Mouse (Mus musculus) hindlimb bud, embryonic 11.5 days (tissue): ENCODE measurements around the gene Zswim9.
"Not testable (repeated sequence)": the region's sequence is repeated elsewhere in the genome, so short reads cannot be mapped to it uniquely, and the experiment has no call there.

Experiments
- DNase-seq: peaks from one replicate; pipeline ENCODE4 v3.0.0-alpha.2; 2012; ENCODE audit warnings: low read depth, low spot score; ENCODE audit errors: extremely low spot score

Gene Zswim9

DNA sequence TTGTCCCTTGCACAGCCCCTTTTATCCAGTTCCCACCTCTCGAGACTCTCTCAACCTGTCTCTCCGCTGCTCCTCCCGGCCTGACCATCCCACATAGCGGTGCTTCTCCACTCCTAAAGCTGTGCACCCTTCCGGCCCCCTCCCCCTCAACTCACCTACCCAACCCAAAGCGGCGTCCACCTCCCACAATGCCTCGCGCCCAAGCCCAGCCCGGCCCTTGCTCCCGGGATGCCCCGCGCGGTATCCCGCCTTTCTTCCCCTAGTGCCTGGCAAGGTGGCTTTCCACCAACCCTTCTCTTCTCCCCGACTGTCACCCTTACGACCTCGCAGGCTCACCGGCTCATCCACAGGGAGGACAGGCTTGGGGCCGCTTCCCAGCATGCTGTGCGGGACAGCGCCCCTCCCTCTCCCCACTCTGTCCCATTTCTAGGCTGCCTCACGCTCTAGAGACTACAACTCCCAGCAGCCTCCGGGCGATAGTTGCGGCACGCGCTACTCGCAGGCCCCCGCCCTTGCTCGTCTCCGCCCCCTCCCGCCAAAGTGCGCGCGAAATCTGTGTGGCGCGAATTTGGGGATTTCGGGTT is at the start of gene Zswim9:
Gene Zswim9, minus strand, starts transcription at position 414 of the 584 bp plus-strand sequence.
- DNase-seq, result peak; percentile 66

DNA sequence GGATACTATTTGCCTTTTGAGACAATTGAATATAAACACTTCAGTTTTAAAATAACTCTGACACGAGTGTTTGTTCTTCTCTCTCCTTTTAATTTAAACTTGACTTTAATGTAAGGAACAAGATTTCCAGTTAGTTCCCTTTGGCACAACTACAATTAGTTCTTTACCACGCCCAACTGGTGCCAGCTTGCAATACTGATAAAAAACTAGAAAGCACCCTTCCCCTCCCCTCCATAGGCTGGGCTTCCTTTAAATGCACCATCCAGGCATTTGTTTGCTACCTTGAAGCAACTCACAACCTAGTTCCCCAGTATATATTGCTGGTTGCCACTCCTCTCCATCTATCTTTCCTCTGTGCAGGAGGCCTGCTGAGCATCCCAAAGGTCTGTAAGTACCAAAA is 45.8 kb upstream of the Zswim9 start, which contains the start of gene Pla2g4c:
Gene Pla2g4c, plus strand, starts transcription at position 340 of the 400 bp plus-strand sequence.
- DNase-seq, result no peak

DNA sequence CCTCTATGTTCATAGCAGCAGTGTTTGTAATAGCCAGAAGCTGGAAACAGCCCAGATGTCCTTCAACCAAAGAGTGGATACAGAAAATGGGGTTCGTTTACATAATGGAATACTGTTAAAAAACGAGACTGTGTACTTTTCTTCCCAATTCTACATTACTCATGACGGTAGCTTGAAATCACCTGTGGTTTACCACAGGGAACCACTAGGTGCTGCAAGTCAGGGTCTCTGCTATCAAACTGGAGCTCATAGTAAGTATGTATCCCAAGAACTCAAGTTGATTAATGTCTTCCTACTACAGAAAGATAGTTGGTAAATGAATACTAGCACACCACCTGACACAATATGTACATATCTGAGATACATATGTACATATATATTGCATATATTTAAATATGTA is 42.9 kb upstream of the Zswim9 start:
- DNase-seq, result no peak

DNA sequence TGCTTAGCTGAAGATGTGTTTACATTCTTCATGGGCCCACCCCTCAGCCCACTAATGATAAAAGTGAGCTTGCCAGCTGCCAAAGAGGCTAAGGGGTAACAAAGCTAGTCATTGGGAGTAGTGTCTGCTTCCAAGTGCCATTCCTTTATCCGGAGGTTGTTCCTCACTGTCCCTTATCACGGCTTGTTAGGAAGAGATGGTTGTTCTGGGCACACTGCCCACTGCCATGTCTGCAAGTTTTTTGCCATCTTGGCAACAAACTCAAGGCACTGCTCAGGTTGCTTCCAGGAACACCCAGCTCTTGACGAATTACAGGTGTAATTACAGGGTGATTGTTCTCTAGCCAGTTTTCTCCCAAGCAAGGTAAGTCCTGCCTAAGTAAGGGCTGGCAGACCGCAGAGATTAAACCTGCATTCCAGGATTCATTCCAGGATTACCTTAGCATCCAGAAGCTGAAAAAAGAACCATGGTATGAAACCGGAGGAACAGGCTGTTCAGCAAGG is 35.6 kb upstream of the Zswim9 start:
- no peak for DNase-seq

DNA sequence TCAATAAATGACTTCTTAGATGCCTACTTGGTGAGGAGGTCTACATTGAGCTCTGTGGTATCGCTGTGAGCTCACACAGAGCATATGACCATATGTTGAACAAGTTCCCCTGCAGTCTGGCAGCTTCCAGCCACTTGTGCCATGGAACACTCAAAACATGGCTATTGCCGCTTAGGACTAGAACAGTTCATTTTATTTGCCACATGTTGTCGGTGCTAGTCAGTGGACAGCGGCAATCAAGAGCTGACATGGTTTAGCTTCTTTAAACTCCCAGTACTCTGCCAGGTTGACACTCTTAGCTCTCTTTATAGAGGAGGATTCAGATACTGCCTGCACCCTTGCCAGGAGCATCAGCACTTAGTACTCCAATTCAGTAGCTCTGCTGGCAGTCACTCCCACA is 32.9 kb upstream of the Zswim9 start:
- DNase-seq, result no peak

DNA sequence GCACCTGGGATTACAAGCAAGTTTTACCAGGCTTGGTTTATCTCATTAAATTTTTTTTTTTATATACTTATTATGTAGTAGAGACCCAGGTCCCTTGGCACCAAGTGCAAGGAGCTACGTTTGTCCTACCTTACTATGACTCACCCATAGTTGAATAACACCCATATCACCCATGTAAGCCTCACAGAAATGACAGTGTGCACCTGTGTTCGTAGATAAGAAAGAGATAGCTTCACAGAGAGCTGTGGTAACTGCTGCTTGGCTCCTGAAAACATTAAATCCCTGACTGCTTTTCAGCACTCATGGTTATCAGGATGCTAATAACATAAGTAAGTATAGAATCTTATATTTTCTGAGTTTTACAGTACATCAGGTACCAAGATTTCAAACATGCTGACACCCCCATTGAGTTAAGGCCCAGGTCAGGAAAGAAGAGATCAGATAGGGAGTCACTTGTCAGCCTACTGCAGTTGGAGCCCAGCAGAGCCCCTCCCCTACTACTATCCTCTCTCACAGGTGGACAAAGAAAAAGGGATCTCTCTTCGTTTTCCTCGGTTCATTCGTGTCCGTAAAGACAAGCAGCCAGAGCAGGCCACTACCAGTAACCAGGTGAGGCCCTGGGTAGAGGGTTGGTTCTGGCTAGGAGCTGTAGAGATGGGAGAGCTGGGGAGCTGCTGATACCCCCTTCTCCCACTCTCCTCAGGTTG is 32.1 kb upstream of the Zswim9 start:
- no peak for DNase-seq

DNA sequence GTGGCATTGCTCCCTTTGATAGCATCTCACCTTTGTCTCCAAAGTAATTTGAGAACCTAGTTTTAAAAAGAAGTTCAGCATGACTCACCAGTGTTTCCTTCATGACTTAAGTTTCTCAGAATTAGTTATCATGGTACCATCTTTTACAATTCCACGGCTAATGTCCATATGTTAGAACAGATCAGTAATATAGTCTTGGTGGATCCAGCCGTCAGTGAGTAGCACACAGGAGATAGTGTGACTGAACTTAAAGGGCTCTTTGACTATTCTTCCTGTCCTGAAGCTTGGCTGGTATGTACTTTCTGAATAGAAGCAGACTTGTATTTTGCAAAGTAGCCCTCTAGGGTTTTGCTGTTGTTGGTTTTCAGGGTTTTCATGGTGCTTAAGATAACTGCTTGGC is 30.9 kb upstream of the Zswim9 start:
- DNase-seq, result no peak

DNA sequence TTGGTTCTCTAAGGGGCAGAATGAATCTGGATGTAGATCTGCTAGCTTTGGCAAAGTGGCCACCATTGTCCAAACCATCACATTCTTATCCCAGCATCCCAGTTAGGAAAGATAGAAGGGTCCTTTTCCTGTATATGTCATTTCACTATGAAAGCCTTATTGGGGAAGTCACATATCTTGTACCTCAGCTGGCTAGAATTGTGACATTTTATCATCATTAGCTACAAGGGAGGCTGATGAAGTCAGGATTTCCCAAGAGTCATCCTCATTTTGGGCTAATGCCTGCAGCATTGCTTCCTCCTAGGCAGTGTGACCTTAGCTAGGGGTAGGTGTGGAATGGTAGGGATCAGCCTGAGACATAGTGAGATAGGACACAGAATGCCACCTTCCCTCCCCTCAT is 24.9 kb upstream of the Zswim9 start:
- DNase-seq, result no peak

DNA sequence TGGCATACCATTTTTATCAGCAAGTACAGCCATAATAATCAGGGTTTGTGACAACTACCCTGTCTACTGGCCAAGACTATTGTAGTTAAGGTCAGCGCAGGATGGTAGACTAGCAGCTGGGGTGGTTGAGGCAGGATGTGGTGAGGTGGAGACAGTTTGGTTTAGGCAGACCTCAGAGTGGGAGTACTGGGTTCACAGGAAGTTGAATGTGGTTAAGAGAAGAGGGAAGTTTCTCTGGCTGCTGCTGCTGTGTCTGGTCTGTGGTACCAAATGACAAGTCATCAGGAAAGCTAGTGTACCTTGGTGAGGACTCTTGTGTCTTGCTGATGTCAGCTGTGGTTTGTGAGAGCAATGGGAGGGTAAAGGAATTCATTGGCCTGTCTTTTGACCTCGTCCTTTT is 24.3 kb upstream of the Zswim9 start:
- DNase-seq, result no peak

DNA sequence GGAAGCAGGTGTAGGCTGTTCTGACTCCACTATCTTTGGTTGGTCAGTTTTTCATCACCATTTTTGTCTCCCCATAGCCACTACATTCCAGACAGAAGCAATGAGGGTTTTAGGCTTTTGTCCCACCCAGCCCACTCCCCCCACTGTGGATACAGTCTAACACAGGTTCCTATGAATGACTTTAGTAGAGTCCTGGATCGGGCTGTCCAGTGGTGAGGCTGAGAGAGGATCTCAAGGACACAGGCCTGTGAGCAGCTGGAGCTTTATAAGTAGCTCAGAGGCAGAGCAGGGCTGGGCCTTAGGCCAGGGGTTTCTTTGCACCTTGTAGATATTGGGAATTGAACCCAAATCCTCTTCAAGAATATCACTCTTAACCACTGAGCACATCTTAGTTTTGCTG is 23.1 kb upstream of the Zswim9 start:
- no peak for DNase-seq

DNA sequence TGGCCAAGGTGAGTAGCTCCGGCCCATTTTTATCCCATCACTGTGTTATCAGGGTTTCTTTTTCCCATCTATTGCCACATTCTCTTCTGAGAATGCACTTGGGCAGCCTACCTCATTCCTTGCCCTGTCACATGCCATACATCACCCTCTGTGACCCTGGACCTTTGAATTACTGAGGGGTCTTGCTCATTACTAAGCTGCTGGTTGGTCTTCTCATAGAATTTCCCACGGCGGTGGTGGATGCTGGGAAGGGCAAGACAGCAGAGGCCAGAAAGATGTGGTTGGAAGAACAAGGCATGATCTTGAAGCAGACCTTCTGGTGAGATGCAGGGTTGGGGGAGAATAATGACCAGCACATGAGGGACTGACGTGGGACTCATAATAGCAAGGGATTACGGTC is 20.3 kb upstream of the Zswim9 start:
- no peak for DNase-seq

DNA sequence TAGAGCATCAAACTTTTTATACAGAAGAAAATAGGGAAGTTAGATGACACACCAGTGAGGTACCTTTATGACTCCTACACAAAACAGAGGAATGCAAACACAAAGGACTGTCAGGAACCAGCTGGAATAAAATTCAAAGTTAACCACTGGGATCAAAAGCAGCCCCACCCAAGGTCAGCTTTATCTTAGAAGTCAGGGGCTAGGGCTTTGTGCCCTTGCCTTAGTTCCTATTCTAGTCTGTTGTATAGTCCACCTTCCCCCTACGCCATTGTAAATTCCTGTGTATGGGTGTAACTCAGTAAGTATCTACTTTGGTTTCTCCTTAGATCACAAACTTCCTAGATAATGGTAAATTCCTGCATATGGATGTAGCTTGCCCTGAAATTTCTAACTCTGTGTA is 19.1 kb upstream of the Zswim9 start:
- DNase-seq, result no peak

DNA sequence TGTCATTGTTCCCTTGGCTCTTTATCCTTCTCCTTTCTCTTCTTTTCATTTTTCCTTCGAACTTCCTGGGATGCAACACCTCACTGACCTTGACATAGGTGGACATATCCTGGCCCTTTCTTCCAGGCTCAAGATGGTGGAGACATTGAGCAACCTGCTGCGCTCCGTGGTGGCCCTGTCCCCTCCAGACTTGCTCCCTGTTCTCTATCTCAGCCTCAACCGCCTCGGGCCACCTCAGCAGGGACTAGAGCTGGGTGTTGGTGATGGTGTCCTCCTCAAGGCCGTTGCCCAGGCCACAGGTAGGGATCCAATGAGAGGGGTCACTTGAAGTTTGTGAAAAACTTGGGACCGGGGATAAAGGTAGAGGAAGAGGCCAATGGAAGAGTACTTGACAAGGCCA is 16.7 kb upstream of the Zswim9 start:
- DNase-seq, result no peak

DNA sequence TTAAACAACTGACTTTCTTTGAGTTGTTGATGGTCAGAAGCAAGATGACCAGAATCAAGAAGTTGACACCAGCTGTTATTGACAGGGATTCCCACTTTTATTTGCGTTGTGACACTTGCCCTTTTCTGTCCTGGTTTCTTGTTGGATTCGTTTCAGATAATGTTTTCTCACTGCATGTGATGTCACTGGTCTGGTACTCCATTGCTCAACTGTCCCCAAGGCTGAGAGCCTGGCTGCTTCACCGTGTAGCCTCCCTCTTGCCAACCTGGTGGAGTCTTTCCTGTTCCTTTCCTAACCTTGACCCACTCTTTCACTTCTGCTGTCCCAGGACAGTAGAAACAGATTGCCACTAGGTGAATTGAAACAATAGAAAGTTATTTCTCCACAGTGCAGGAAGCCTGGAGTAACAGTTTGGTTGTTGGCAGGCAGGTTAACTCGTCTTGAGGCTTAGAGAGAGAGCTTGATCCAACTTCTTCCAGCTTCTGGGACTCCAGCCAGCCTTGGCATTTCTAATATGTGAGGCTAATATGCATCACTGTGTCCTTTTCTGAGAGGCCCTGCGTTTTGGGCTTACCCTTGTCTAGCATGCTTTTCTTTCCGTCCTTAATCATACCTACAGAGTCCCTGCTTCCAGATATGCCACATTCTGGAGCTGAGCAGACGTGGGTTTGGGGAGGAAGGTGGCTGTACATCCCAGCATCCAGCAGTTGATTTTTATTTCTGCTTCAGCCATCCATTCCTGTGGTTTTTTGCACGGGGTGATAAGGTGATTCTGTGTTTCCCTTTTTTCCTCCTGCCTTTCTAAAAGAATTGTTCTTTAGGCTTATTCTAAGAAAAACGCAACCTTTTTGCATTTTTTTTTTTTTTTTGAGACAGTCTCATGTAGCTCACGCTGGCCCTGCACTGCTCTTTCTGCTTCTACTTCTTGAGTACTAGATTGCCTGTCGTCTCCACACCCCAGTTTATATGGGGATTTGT is 15.6 kb upstream of the Zswim9 start:
- no peak for DNase-seq

DNA sequence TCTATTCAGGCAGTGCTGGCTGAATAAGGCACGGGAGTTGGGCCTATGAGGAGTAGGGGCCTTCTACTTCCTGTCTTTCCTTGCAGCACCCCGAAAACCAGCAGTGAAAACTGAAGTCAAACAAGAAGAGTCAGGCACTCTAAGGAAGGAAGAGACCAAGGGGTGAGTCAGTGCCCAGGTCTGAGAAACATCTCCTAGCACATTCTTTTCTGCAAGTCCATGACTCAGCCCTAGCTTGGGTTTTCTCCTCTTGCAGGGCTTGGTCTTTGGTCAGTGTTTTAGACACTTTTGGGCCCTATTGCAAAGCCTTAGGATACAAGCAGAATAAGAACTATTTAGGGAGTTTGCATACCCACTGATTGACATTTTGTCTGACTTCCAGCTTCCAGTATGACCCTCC is 12.8 kb upstream of the Zswim9 start:
- no peak for DNase-seq

DNA sequence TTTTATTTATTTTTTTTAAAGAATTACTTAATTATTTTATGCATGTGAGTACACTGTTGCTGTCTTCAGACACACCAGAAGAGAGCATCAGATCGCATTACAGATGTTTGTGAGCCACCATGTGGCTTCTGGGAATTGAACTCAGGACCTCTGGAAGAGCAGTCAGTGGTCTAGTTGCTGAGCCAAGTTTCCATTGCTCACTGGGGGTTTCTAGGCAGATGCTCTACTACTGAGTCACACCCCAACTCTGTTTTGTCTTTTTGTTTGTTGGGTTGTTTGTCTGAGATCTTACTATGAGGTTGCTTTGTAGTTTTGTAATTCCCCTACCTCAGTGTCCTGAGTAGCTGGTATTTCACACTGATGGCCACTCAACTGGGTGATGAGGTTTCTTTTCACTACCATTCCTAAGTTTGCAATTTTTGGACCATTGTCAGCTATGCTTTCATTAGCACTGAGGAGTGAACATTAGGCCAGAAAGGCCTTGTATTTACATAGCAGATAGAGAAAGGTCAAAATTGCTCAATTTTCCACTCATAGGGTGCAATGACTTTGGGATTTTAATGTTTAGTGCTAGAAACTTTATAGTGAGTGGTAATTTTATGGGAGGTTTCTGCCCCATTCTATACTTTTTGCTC is 11.6 kb upstream of the Zswim9 start:
- no peak for DNase-seq

DNA sequence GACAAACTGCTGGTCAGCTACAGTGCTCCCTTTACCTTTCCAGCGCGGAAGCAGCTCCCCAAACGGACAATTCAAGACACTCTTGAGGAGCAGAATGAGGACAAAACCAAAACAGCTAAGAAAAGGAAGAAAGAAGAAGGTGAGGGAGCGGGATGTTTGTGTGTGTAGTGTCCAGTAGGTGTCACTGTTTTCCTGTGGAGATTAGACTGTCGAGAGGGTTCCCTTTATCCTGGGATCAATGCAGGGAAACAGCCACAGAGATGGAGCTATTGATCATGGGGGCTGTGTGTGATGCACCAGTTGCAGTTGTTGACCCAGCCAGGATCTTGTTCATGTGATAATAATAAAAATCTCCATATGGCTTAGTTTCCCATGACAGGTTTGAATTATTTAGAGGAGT is 10.1 kb upstream of the Zswim9 start:
- no peak for DNase-seq

DNA sequence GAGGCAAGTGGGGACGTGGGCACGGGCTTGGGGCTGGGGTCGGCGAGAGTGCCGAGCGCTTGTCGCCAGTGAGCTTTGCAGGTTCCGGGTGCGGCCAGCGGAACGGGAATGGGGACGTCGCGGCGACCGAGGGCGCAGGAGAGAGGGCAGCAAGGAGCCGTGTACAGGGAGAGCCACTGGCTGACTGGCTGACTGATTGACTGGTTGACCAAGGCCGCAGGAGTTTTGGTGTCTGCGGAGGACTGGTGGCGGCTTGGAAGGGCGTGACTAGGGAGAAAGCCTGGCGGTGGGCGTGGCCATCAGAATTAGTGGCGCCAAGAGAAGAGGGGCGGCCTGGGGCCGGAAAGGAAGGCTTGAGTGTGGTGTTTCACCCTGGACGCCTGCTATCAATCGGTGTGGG is 436 bp upstream of the Zswim9 start:
- not testable (repeated sequence) for DNase-seq

DNA sequence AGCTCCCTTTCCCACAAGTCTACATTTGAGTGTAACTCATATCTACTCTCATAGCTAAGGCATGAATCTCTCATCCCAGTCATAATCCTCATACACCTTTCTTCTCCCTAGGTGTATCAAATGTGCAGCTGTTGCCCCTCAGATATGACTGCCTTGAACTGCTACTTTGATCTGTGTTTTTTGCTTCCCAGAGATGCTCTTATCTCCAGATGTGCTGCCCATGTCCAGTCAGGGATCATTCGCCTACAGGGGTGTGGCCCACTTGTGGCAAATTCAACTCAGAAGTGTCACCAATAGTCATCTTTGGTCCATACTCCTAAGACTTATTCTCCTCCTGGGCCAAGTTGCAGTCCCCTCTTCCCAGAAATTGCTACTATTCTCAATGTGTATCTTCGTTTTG is 688 bp downstream of the Zswim9 start:
- DNase-seq, result no peak

DNA sequence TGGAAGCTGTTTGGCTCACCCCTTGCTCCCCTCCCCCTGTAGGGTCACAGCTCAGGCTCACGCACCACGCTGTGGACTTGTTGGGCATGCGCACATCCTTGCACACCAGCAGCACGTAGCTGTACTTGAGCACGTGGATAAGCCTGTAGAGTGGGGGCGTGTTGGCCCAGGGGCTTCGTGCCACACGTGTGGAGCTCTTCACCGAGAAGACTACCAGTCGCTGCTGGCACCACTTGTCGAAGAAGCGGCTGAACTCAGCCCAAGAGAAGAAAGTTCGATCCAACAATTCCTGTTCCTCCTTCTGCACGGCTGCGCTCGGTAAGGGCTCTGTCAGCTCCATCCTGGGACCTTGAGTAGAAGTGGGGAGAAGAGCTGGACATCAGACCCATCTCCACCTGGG is 1.4 kb downstream of the Zswim9 start, which contains the start of gene Lig1:
Gene Lig1, plus strand, starts transcription at position 203 of the 400 bp plus-strand sequence.
- DNase-seq, result no peak

DNA sequence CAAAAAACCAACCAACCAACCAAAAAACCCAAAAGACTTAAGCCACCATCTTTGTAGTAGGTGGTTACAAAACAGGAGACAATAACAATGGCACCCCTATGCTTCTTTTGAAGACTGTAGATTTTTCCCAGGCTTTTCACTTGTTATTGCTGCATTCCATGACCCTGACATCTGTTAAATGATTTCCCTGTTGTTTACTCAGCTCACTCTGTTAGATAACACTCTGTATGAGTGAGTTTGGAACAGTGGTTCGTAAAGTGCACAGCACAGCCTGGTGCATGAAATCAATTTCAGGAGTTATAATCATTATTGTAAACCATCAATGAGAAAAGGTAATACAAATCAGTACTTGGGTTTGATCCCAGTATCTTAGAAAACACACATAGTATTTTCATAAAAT is 6.8 kb downstream of the Zswim9 start:
- DNase-seq, result no peak
